Mouse (Mus musculus) thymus, postnatal 25 days (tissue): ENCODE measurements around the gene Tnmd.
A peak's percentile ranks its signal among the peaks of the same experiment; 100 is the strongest.

ENCODE experiments used
- DNase-seq: peaks from one replicate; pipeline ENCODE4 v3.0.0; 2022

The Tnmd gene

GRCm38 (mm10) chrX:133850680-133851079 is at the start of gene Tnmd:
Tnmd (plus strand) TSS chrX:133850980.
- DNase-seq = no peak

- DNase-seq = no peak
Measured at GRCm38 (mm10) chrX:133853637-133854036, 2.9 kb downstream of the Tnmd start.

- DNase-seq = no peak
Measured at GRCm38 (mm10) chrX:133869743-133870142, 19.0 kb downstream of the Tnmd start.

GRCm38 (mm10) chrX:133887308-133887707 is 36.5 kb downstream of the Tnmd start:
- DNase-seq = no peak

GRCm38 (mm10) chrX:133888111-133888510 is 37.3 kb downstream of the Tnmd start:
- DNase-seq = no peak

GRCm38 (mm10) chrX:133898014-133898542 is 47.3 kb downstream of the Tnmd start, which contains the start of gene Tspan6:
Tspan6 (minus strand) TSS chrX:133898429.
- peak; percentile 87 for DNase-seq

- no peak for DNase-seq
Measured at GRCm38 (mm10) chrX:133908261-133908660, 57.5 kb downstream of the Tnmd start, which contains the start of gene Srpx2. Srpx2 (plus strand) TSS chrX:133908426.

GRCm38 (mm10) chrX:133911397-133912103 is 60.8 kb downstream of the Tnmd start:
- no peak for DNase-seq

- DNase-seq = no peak
Measured at GRCm38 (mm10) chrX:133913006-133913405, 62.2 kb downstream of the Tnmd start.

- DNase-seq = no peak
Measured at GRCm38 (mm10) chrX:133914219-133914618, 63.4 kb downstream of the Tnmd start.
